Mouse (Mus musculus) neural tube, embryonic 10.5 days (tissue): ENCODE measurements around the gene Gnat1.

Experiments used
- DNase-seq: peaks from one replicate; pipeline ENCODE4 v3.0.0-alpha.2; 2017; ENCODE audit warnings: low spot score; ENCODE audit errors: extremely low spot score

The Gnat1 gene

DNA sequence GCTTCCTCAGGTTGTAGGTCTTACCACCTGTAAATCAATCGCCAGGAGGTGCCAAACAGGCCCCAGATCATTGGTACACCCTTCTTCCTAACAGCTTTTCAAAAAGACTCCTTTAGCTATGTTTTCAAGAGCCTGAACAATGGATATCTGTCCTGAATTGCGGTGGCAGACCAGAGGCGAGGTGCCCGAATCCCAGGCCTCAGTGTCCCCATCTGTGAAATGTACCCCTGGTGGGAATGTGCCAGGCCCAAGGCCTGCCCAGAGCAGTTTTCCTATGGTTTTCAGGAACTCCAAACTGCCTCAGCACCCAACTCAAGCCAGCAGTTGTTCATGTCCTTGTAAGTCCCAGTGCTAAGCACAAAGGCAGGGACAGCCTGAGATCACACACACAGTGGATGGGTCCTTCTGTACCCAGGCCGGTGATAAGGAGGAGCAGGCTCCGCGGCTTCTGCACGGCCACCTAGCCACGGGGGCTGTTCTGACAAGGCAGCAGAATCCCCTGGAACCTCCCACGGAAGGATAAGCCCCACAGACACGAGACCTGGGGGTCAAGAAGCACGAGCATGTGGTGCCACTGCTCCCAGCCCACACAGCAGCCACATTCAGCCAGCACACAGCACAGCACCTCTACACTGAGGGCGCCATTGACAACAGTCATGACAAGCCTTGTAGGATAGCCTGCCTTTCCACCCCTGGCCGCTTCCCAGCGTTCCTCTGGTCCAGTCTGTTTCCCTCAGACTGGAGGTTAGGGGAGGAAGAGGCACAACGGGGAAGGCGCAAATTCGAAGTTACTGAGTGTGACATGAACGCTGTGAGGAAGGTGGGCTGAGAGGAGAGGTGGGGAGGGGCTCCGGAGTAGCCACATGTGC is 51.9 kb downstream of the Gnat1 start:
- peak; percentile 58 for DNase-seq

DNA sequence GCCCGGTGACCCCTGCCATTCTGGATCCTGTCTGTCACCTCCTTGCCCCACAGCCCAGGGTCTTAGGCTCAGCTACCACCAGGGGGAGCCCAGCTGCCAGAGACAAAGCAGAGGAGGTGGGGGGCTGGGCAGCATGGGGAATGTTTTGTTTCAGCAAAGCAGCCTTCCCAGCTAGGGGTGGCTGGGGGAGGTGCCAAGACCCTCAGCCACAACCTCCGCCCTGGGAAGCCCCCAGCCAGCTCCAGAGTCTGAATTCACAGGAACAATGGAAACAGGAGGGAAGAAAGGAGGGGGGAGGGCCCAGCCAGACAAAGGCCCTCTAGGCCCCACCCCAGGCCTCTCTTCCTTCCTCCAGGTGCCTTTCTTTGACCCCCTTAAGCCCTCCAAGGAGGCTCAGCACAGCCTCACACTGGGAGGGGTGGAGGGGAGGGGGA is 52.7 kb downstream of the Gnat1 start:
- DNase-seq: peak; percentile 96

DNA sequence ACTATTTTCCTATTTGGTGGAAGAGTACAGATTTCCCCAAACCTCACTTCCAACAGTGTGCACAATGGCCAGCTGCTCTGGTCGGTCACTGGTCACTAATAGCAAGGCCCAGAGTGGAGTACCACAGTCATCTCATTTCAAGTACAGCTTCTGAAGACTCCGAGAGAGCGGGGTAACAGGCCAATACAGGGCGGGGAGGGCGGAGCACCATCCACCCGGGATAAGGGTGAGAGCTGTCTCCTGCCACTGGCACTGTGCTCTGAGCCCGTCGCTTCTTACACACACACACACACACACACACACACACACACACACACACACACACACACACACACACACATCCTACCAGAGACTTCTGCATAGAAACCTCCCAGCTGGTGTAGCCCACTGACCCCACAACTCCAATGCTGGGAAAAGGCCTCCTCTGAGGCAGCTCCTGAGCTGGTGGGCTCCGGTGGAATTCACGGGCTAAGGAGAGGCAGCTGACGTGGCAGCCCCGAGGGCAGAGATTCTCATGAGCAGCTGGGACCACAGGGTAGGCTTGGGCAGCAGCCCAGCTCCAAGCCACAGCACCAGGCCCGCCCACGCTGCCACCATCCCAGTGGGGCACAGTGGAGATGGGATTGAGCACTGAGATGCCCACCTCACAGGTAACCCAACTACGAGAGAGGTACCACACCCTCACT is 53.2 kb downstream of the Gnat1 start:
- DNase-seq: peak; percentile 54

DNA sequence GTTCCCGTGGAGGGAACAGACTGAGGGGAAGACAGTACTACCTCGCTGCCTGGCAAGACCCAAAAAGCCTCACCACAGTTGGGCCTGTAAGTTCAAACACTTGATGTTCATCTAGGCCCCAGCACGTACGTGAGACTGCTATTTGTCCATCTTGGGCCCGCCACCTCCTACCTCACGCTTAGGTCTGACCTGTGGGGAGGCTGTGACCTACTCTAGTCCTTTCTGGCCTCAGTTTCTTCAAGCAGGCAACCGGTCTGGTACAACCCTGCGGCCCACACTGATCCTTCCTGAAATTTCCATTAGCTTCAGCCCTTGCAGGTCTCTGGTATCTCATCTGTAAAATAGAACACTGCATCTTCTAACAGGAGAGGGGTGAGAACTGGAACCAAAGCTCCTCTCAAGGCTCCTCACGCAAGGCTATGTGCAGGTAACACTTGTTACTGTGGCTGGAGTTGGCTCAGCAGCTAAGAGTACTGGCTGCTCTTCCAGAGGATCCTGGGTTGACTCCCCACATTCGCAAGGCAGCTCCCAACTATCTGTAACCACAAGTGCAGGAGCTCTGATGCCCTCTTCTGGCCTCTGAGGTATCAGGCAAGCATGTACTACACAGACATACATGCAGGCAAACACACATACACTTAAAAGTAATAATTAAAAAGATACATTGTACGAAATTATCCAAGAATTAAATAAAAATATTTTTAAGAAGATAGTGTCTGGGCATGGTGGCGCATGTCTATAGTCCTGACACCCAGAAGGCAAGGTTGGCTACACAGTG is 54.0 kb downstream of the Gnat1 start:
- no peak for DNase-seq

DNA sequence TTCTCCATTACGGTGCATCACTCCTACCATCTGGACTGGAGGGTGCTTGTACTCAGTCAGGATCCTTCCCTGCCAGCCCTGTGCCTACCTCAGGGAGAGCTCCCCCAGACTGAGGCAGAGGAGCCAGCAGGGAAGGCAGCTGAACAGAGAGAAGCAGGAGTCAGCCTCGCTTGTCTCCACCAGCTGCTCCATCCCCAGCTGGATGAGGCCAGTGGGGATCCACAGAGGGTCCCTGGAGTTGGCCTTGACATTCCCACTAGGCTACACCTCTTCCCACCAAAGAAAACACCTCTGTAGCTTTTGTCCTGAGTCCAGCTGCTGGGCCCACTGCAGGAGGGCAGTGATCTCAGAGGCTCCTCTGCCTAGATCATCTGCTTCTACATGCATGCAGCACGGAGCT is 54.6 kb downstream of the Gnat1 start:
- no peak for DNase-seq

DNA sequence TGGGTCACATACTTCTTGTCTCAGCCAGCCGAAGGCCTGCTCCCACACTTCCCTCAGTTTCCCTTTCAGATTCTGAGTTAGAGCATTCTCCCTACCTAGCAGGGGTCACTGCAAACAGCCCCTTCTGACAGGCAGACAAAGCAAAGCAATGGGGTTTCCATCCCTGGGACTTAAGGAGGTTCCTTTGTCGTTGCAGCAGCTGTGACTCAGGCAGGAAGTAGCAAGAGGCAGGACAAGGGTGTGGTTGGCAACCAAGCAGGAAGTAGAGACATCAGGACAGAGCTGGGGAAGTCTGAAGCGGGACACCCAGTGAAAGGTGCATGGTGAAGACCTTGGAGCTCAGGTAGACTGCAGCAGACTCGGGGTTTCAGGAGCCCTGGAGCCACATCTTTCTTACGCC is 55.0 kb downstream of the Gnat1 start:
- DNase-seq: no peak
